Mouse (Mus musculus): ENCODE results near the gene Krt76. TPM values are rescaled to one million over a fixed set of nuclear protein-coding genes. Genes with fewer than 3 reads are reported as not detected.

The Krt76 gene
- polyA plus RNA-seq, 1 experiment from 2014 or later, result not detected

GRCm38 (mm10) chr15:101854294-101854693 is 38.4 kb downstream of the Krt76 start:
- no peak overlapping the region for H3K9ac ChIP-seq (ENCODE audit: low read depth, low read length)
- H3K36me3 ChIP-seq (ENCODE audit: control insufficient read depth, insufficient read depth), result no peaks in the 10 kb centered on the region
- no peak overlapping the region for H3K27ac ChIP-seq (ENCODE audit: low read length)
- H3K4me3 ChIP-seq (ENCODE audit: low read depth, low read length), result no peak overlapping the region
- WGBS (ENCODE audit: insufficient replicate concordance), result 13% methylated on average over 5 of the region's 5 CpGs
- peaks cover 18% of the 10 kb centered on the region for H3K27me3 ChIP-seq (ENCODE audit: control insufficient read depth, insufficient read depth, low read depth, low read length)
- no peak for ATAC-seq (ENCODE audit: low read depth)
- H3K4me1 ChIP-seq (ENCODE audit: control insufficient read depth, low read depth, low read length), result no peaks in the 10 kb centered on the region
- H3K9me3 ChIP-seq (replicated peaks; ENCODE audit: control insufficient read depth, low read length), result no peaks in the 10 kb centered on the region
- no peak overlapping the region for H3K4me2 ChIP-seq (ENCODE audit: low read depth, low read length)

GRCm38 (mm10) chr15:101852571-101852970 is 40.1 kb downstream of the Krt76 start:
- H3K4me3 ChIP-seq (ENCODE audit: low read depth, low read length), result no peak overlapping the region
- no peaks in the 10 kb centered on the region for H3K36me3 ChIP-seq (ENCODE audit: control insufficient read depth, insufficient read depth)
- no peaks in the 10 kb centered on the region for H3K9me3 ChIP-seq (replicated peaks; ENCODE audit: control insufficient read depth, low read length)
- H3K27ac ChIP-seq (ENCODE audit: low read length), result no peak overlapping the region
- no peak for ATAC-seq (ENCODE audit: low read depth)
- no peak overlapping the region for H3K9ac ChIP-seq (ENCODE audit: low read depth, low read length)
- WGBS (ENCODE audit: insufficient replicate concordance), result 14% methylated on average over 5 of the region's 5 CpGs
- H3K4me2 ChIP-seq (ENCODE audit: low read depth, low read length), result no peak overlapping the region
- H3K27me3 ChIP-seq (ENCODE audit: control insufficient read depth, insufficient read depth, low read depth, low read length), result peaks cover 9% of the 10 kb centered on the region
- no peaks in the 10 kb centered on the region for H3K4me1 ChIP-seq (ENCODE audit: control insufficient read depth, low read depth, low read length)

- Histone ChIP-seq H3K27me3 (ENCODE audit: control insufficient read depth, insufficient read depth, low read depth, low read length) (peaks cover 22% of the 10 kb centered on the region), H3K4me1 (ENCODE audit: control insufficient read depth, low read depth, low read length) (no peaks in the 10 kb centered on the region), H3K4me3 (ENCODE audit: low read depth, low read length) (no peak within 1 kb of the TSS), H3K4me2 (ENCODE audit: low read depth, low read length) (no peak within 1 kb of the TSS), H3K27ac (ENCODE audit: low read length) (no peak within 1 kb of the TSS), H3K9ac (ENCODE audit: low read depth, low read length) (no peak within 1 kb of the TSS), H3K36me3 (ENCODE audit: control insufficient read depth, insufficient read depth) (no peaks in the 10 kb centered on the region), H3K9me3 (replicated peaks; ENCODE audit: control insufficient read depth, low read length) (no peaks in the 10 kb centered on the region)
- WGBS (ENCODE audit: insufficient replicate concordance), result 59% methylated on average over 6 of the region's 6 CpGs
- no peak for ATAC-seq (ENCODE audit: low read depth)
Observed at GRCm38 (mm10) chr15:101850694-101851093, 42.0 kb downstream of the Krt76 start, which contains the start of gene Krt1. TSS of gene Krt1 (minus strand) at chr15:101850794.

- WGBS (ENCODE audit: insufficient replicate concordance), result 3% methylated on average over 29 of the region's 37 CpGs
Observed at GRCm38 (mm10) chr15:101845971-101846403, 46.7 kb downstream of the Krt76 start.

GRCm38 (mm10) chr15:101843192-101843591 is 49.5 kb downstream of the Krt76 start:
- Histone ChIP-seq H3K27me3 (ENCODE audit: control insufficient read depth, insufficient read depth, low read depth, low read length) (peaks cover 38% of the 10 kb centered on the region), H3K4me1 (ENCODE audit: control insufficient read depth, low read depth, low read length) (no peaks in the 10 kb centered on the region), H3K9me3 (replicated peaks; ENCODE audit: control insufficient read depth, low read length) (no peaks in the 10 kb centered on the region), H3K4me3 (ENCODE audit: low read depth, low read length) (no peak overlapping the region), H3K36me3 (ENCODE audit: control insufficient read depth, insufficient read depth) (no peaks in the 10 kb centered on the region), H3K9ac (ENCODE audit: low read depth, low read length) (no peak overlapping the region), H3K4me2 (ENCODE audit: low read depth, low read length) (no peak overlapping the region), H3K27ac (ENCODE audit: low read length) (no peak overlapping the region)
- 52% methylated on average over 9 of the region's 9 CpGs for WGBS (ENCODE audit: insufficient replicate concordance)
- ATAC-seq (ENCODE audit: low read depth), result no peak

More at GRCm38 (mm10) chr15:101845971-101846403, 46.7 kb downstream of the Krt76 start:
- no peak overlapping the region for H3K27ac ChIP-seq (ENCODE audit: low read length)
- H3K4me2 ChIP-seq (ENCODE audit: low read depth, low read length), result peak overlapping the region; percentile 44
- ATAC-seq (ENCODE audit: low read depth), result no peak
- peaks cover 38% of the 10 kb centered on the region for H3K27me3 ChIP-seq (ENCODE audit: control insufficient read depth, insufficient read depth, low read depth, low read length)
- no peaks in the 10 kb centered on the region for H3K4me1 ChIP-seq (ENCODE audit: control insufficient read depth, low read depth, low read length)
- H3K4me3 ChIP-seq (ENCODE audit: low read depth, low read length), result peak overlapping the region; percentile 22
- no peak overlapping the region for H3K9ac ChIP-seq (ENCODE audit: low read depth, low read length)
- H3K36me3 ChIP-seq (ENCODE audit: control insufficient read depth, insufficient read depth), result no peaks in the 10 kb centered on the region
- no peaks in the 10 kb centered on the region for H3K9me3 ChIP-seq (replicated peaks; ENCODE audit: control insufficient read depth, low read length)

- no peak overlapping the region for H3K9ac ChIP-seq (ENCODE audit: low read depth, low read length)
- H3K4me2 ChIP-seq (ENCODE audit: low read depth, low read length), result no peak overlapping the region
- ATAC-seq (ENCODE audit: low read depth), result no peak
- no peaks in the 10 kb centered on the region for H3K9me3 ChIP-seq (replicated peaks; ENCODE audit: control insufficient read depth, low read length)
- H3K36me3 ChIP-seq (ENCODE audit: control insufficient read depth, insufficient read depth), result no peaks in the 10 kb centered on the region
- no peak overlapping the region for H3K4me3 ChIP-seq (ENCODE audit: low read depth, low read length)
- H3K27me3 ChIP-seq (ENCODE audit: control insufficient read depth, insufficient read depth, low read depth, low read length), result no peaks in the 10 kb centered on the region
- WGBS (ENCODE audit: insufficient replicate concordance), result 40% methylated on average over 5 of the region's 5 CpGs
- no peak overlapping the region for H3K27ac ChIP-seq (ENCODE audit: low read length)
- no peaks in the 10 kb centered on the region for H3K4me1 ChIP-seq (ENCODE audit: control insufficient read depth, low read depth, low read length)
Observed at GRCm38 (mm10) chr15:101834784-101835328, 57.9 kb downstream of the Krt76 start.

Small RNA genes within 50 kb of the gene (microRNA-seq; reads per million reads assigned to microRNA genes)
- not detected for gene Gm44356

Other genes starting within 250 kb of the Krt76 start
- gene Gm5478, start 245.5 kb downstream of the Krt76 start, polyA plus RNA-seq (2015; fragmentation: Nextera tagmentation; extraction: Ambion mirVana), result not detected in 2 replicates
- gene Krt6b, start 212.6 kb downstream of the Krt76 start, polyA plus RNA-seq (2015; fragmentation: Nextera tagmentation; extraction: Ambion mirVana), result not detected in 2 replicates
- not detected in 2 replicates for gene Krt6a, start 198.6 kb downstream of the Krt76 start, polyA plus RNA-seq (2015; fragmentation: Nextera tagmentation; extraction: Ambion mirVana)
- 0.04 and 0.05 TPM in 2 replicates for gene Krt5, start 180.0 kb downstream of the Krt76 start, polyA plus RNA-seq (2015; fragmentation: Nextera tagmentation; extraction: Ambion mirVana)
- not detected in 2 replicates for gene Krt71, start 149.8 kb downstream of the Krt76 start, polyA plus RNA-seq (2015; fragmentation: Nextera tagmentation; extraction: Ambion mirVana)
- gene Krt72, start 106.5 kb downstream of the Krt76 start, polyA plus RNA-seq (2015; fragmentation: Nextera tagmentation; extraction: Ambion mirVana), result not detected in 2 replicates
- gene Krt73, start 90.6 kb downstream of the Krt76 start, polyA plus RNA-seq (2015; fragmentation: Nextera tagmentation; extraction: Ambion mirVana), result not detected in 2 replicates
- not detected in 2 replicates for gene Krt2, start 74.8 kb downstream of the Krt76 start, polyA plus RNA-seq (2015; fragmentation: Nextera tagmentation; extraction: Ambion mirVana)
- gene Krt1, start 42.1 kb downstream of the Krt76 start, polyA plus RNA-seq (2015; fragmentation: Nextera tagmentation; extraction: Ambion mirVana), result not detected in 2 replicates
- gene Krt77, start 23.2 kb downstream of the Krt76 start, polyA plus RNA-seq (2015; fragmentation: Nextera tagmentation; extraction: Ambion mirVana), result not detected in 2 replicates
- gene Krt4, start 31.8 kb upstream of the Krt76 start, polyA plus RNA-seq (2015; fragmentation: Nextera tagmentation; extraction: Ambion mirVana), result 0.07 and 0.08 TPM in 2 replicates
- not detected in 2 replicates for gene Krt79, start 47.4 kb upstream of the Krt76 start, polyA plus RNA-seq (2015; fragmentation: Nextera tagmentation; extraction: Ambion mirVana)
- gene Krt78, start 61.4 kb upstream of the Krt76 start, polyA plus RNA-seq (2015; fragmentation: Nextera tagmentation; extraction: Ambion mirVana), result not detected in 2 replicates
- 120 and 130 TPM in 2 replicates for gene Krt8, start 111.6 kb upstream of the Krt76 start, polyA plus RNA-seq (2015; fragmentation: Nextera tagmentation; extraction: Ambion mirVana)
- gene Krt18, start 135.3 kb upstream of the Krt76 start, polyA plus RNA-seq (2015; fragmentation: Nextera tagmentation; extraction: Ambion mirVana), result 118 and 119 TPM in 2 replicates
- 42.7 and 43.6 TPM in 2 replicates for gene Eif4b, start 180.9 kb upstream of the Krt76 start, polyA plus RNA-seq (2015; fragmentation: Nextera tagmentation; extraction: Ambion mirVana)
- 6.2 and 6.8 TPM in 2 replicates for gene Tns2, start 207.5 kb upstream of the Krt76 start, polyA plus RNA-seq (2015; fragmentation: Nextera tagmentation; extraction: Ambion mirVana)
- gene Spryd3, start 243.3 kb upstream of the Krt76 start, polyA plus RNA-seq (2015; fragmentation: Nextera tagmentation; extraction: Ambion mirVana), result 13.0 and 14.3 TPM in 2 replicates

Measured in liver, embryonic 16.5 days (tissue).